Mouse (Mus musculus) thymus, postnatal 25 days (tissue): ENCODE measurements around the gene Mbtps1.

Experiments
- DNase-seq: peaks from one replicate; pipeline ENCODE4 v3.0.0; 2022

The Mbtps1 gene

GRCm38 (mm10) chr8:119499836-119500235 lies 58.7 kb downstream of the Mbtps1 start:
- DNase-seq, result no peak

GRCm38 (mm10) chr8:119496848-119497247 lies 61.7 kb downstream of the Mbtps1 start:
- peak; percentile 52 for DNase-seq

GRCm38 (mm10) chr8:119487093-119487492 lies 71.4 kb downstream of the Mbtps1 start:
- no peak for DNase-seq

GRCm38 (mm10) chr8:119484145-119484896 lies 74.2 kb downstream of the Mbtps1 start:
- no peak for DNase-seq

- no peak for DNase-seq
These were observed 79.9 kb downstream of the Mbtps1 start for GRCm38 (mm10) chr8:119478684-119479083.

- no peak for DNase-seq
These were observed 90.4 kb downstream of the Mbtps1 start for GRCm38 (mm10) chr8:119468091-119468490.

- no peak for DNase-seq
These were observed 91.7 kb downstream of the Mbtps1 start for GRCm38 (mm10) chr8:119466794-119467193.

GRCm38 (mm10) chr8:119466105-119466504 lies 92.4 kb downstream of the Mbtps1 start:
- DNase-seq, result peak; percentile 38

- DNase-seq, result no peak
These were observed 94.8 kb downstream of the Mbtps1 start for GRCm38 (mm10) chr8:119463709-119464108.

GRCm38 (mm10) chr8:119461356-119461755 lies 97.2 kb downstream of the Mbtps1 start:
- DNase-seq, result no peak

GRCm38 (mm10) chr8:119459724-119460123 lies 98.8 kb downstream of the Mbtps1 start:
- DNase-seq, result no peak
